Mouse (Mus musculus): ENCODE measurements around the gene Hnrnpab.

GRCm38 (mm10) chr11:51621776-51622175 is 15.1 kb upstream of the Hnrnpab start:
- no peak for TF ChIP-seq EP300 (optimal IDR thresholded peaks at IDR 0.05)
- TF ChIP-seq CTCF (IDR thresholded peaks at IDR 0.05; ENCODE audit: low read depth): no peak

Measured in stomach, postnatal 0 days (tissue).